Mouse (Mus musculus) MEL (cell line): ENCODE measurements around the gene Nr6a1. TPM values are rescaled to one million over a fixed set of nuclear protein-coding genes. Genes with fewer than 3 reads are reported as not detected.

ENCODE experiments used
- DNase-seq: peaks from one replicate; pipeline ENCODE4 v3.0.0; 2011; ENCODE audit warnings: low read depth, low spot score
- H3K27ac ChIP-seq: 2 replicates; pipeline ENCODE4 v1.5.1; 2012; ENCODE audit warnings: low read depth, mild to moderate bottlenecking, control low read depth, low read length, moderate library complexity; ENCODE audit not compliant: control insufficient read depth
- H3K27me3 ChIP-seq, 2 experiments: fragments of 150-350 bp in 1 of 2; sonication (generic) in 1 of 2; 2 replicates each; pipeline ENCODE4 v1.6.1; 2012; ENCODE audit warnings: low read length in 2 of 2, mild to moderate bottlenecking in 2 of 2, improper control_type of control experiment in 1 of 2, moderate library complexity in 1 of 2; ENCODE audit not compliant: insufficient read depth in 2 of 2, control insufficient read depth in 1 of 2
- H3K36me3 ChIP-seq, 2 experiments: 2 replicates each; pipeline ENCODE4 v1.6.1; 2012 to 2014; ENCODE audit warnings: low read length in 2 of 2, improper control_type of control experiment in 1 of 2, inconsistent platforms in 1 of 2, mild to moderate bottlenecking in 1 of 2; ENCODE audit not compliant: insufficient read depth in 2 of 2, control insufficient read depth in 1 of 2
- H3K4me1 ChIP-seq, 2 experiments: fragments of 150-350 bp in 1 of 2; sonication (generic) in 1 of 2; 2 replicates each; pipeline ENCODE4 v1.6.1; 2012; ENCODE audit warnings: low read length in 2 of 2, improper control_type of control experiment in 1 of 2, mild to moderate bottlenecking in 1 of 2; ENCODE audit not compliant: insufficient read depth in 2 of 2, control insufficient read depth in 1 of 2
- H3K4me3 ChIP-seq, 2 experiments: fragments of 150-350 bp in 1 of 2; sonication (generic) in 1 of 2; 2 replicates each; pipeline ENCODE4 v1.5.1; 2012; ENCODE audit warnings: low read depth in 2 of 2, low read length in 2 of 2, mild to moderate bottlenecking in 2 of 2, moderate library complexity in 2 of 2, control low read depth in 1 of 2, improper control_type of control experiment in 1 of 2; ENCODE audit not compliant: control insufficient read depth in 1 of 2, insufficient read depth in 1 of 2
- H3K79me2 ChIP-seq: 2 replicates; pipeline ENCODE4 v1.6.1; 2012; ENCODE audit warnings: mild to moderate bottlenecking, low read length, moderate library complexity; ENCODE audit not compliant: control insufficient read depth, poor library complexity, insufficient read depth
- H3K9ac ChIP-seq: 2 replicates; pipeline ENCODE4 v1.6.1; 2012; ENCODE audit warnings: low read depth, mild to moderate bottlenecking, control low read depth, low read length, moderate library complexity; ENCODE audit not compliant: control insufficient read depth, poor library complexity, severe bottlenecking
- H3K9me3 ChIP-seq: fragments of 150-350 bp; sonication (generic); replicated peaks from 2 replicates; pipeline ENCODE4 v1.6.1; 2012; ENCODE audit warnings: mild to moderate bottlenecking, low read length, improper control_type of control experiment, moderate library complexity; ENCODE audit not compliant: insufficient read depth
- BHLHE40 ChIP-seq: IDR thresholded peaks from 2 replicates; pipeline ENCODE4 v1.6.1; 2012; ENCODE audit warnings: low read depth, mild to moderate bottlenecking, inconsistent platforms, low read length, improper control_type of control experiment, borderline replicate concordance
- CHD2 ChIP-seq: IDR thresholded peaks from 2 replicates; pipeline ENCODE4 v1.6.1; 2011; ENCODE audit warnings: low read length, improper control_type of control experiment
- CTCF ChIP-seq, 3 experiments: IDR thresholded peaks in 2 of 3; conservative IDR thresholded peaks in 1 of 3; 2 replicates each; pipeline ENCODE4 v1.5.1; 2011 to 2012; ENCODE audit warnings: low read length in 3 of 3, low read depth in 2 of 3, mild to moderate bottlenecking in 2 of 3, improper control_type of control experiment in 1 of 3, inconsistent platforms in 1 of 3, mixed read lengths in 1 of 3, moderate library complexity in 1 of 3; ENCODE audit not compliant: control insufficient read depth in 1 of 3, insufficient read depth in 1 of 3, poor library complexity in 1 of 3, severe bottlenecking in 1 of 3
- E2F4 ChIP-seq: IDR thresholded peaks from 2 replicates; pipeline ENCODE4 v1.6.1; 2011; ENCODE audit warnings: low read depth, low read length, improper control_type of control experiment, borderline replicate concordance
- EP300 ChIP-seq, 2 experiments: IDR thresholded peaks; 2 replicates each; pipeline ENCODE4 v1.6.1; 2011; ENCODE audit warnings: improper control_type of control experiment in 2 of 2, low read length in 2 of 2, low read depth in 1 of 2, mild to moderate bottlenecking in 1 of 2
- ETS1 ChIP-seq: IDR thresholded peaks from 2 replicates; pipeline ENCODE4 v1.6.1; 2012; ENCODE audit warnings: low read depth, mild to moderate bottlenecking, inconsistent platforms, low read length, improper control_type of control experiment, moderate library complexity
- GATA1 ChIP-seq: IDR thresholded peaks from 2 replicates; pipeline ENCODE4 v1.6.1; 2011; ENCODE audit warnings: low read depth, low read length, improper control_type of control experiment
- HCFC1 ChIP-seq: IDR thresholded peaks from 2 replicates; pipeline ENCODE4 v1.6.1; 2012; ENCODE audit warnings: low read depth, mild to moderate bottlenecking, inconsistent platforms, low read length, improper control_type of control experiment, moderate library complexity
- KAT2A ChIP-seq: conservative IDR thresholded peaks from 2 replicates; pipeline ENCODE4 v1.6.1; 2012; ENCODE audit warnings: low read depth, low read length, improper control_type of control experiment, inconsistent platforms
- MAFK ChIP-seq: IDR thresholded peaks from 2 replicates; pipeline ENCODE4 v1.6.1; 2011; ENCODE audit warnings: low read depth, mild to moderate bottlenecking, low read length, improper control_type of control experiment, borderline replicate concordance
- MEF2A ChIP-seq: IDR thresholded peaks from 2 replicates; pipeline ENCODE4 v1.6.1; 2014; ENCODE audit warnings: low read depth, mild to moderate bottlenecking, inconsistent platforms, low read length, improper control_type of control experiment; ENCODE audit not compliant: poor library complexity, insufficient replicate concordance, severe bottlenecking; ENCODE audit errors: extremely low read depth
- MXI1 ChIP-seq: IDR thresholded peaks from 2 replicates; pipeline ENCODE4 v1.6.1; 2011; ENCODE audit warnings: mild to moderate bottlenecking, low read depth, low read length, improper control_type of control experiment
- MYC ChIP-seq: IDR thresholded peaks from 2 replicates; pipeline ENCODE4 v1.6.1; 2011; ENCODE audit warnings: low read depth, mild to moderate bottlenecking, low read length, improper control_type of control experiment, moderate library complexity
- NELFE ChIP-seq: IDR thresholded peaks from 2 replicates; pipeline ENCODE4 v1.6.1; 2011; ENCODE audit warnings: low read depth, low read length, improper control_type of control experiment
- POLR2A ChIP-seq, 2 experiments: IDR thresholded peaks; 2 replicates each; pipeline ENCODE4 v1.6.1; 2011 to 2012; ENCODE audit warnings: low read length in 2 of 2, mild to moderate bottlenecking in 2 of 2, control low read depth in 1 of 2, improper control_type of control experiment in 1 of 2, low read depth in 1 of 2, moderate library complexity in 1 of 2; ENCODE audit not compliant: control insufficient read depth in 1 of 2, insufficient read depth in 1 of 2, poor library complexity in 1 of 2
- SMC3 ChIP-seq: IDR thresholded peaks from 2 replicates; pipeline ENCODE4 v1.6.1; 2011; ENCODE audit warnings: low read depth, low read length, improper control_type of control experiment
- TAL1 ChIP-seq: IDR thresholded peaks from 2 replicates; pipeline ENCODE4 v1.6.1; 2012; ENCODE audit warnings: mild to moderate bottlenecking, inconsistent platforms, low read length, moderate library complexity, mixed read lengths
- TBP ChIP-seq: IDR thresholded peaks from 2 replicates; pipeline ENCODE4 v1.8.0; 2011; ENCODE audit warnings: low read depth, low read length, improper control_type of control experiment
- UBTF ChIP-seq: IDR thresholded peaks from 2 replicates; pipeline ENCODE4 v1.6.1; 2012; ENCODE audit warnings: low read depth, mild to moderate bottlenecking, inconsistent platforms, low read length, improper control_type of control experiment, moderate library complexity, borderline replicate concordance; ENCODE audit not compliant: insufficient read depth
- USF1 ChIP-seq: IDR thresholded peaks from 2 replicates; pipeline ENCODE4 v1.6.1; 2014; ENCODE audit warnings: low read depth, mild to moderate bottlenecking, inconsistent platforms, low read length, improper control_type of control experiment, moderate library complexity
- ZC3H11A ChIP-seq: IDR thresholded peaks from 2 replicates; pipeline ENCODE4 v1.6.1; 2012; ENCODE audit warnings: low read depth, mild to moderate bottlenecking, inconsistent platforms, low read length, improper control_type of control experiment
- ZKSCAN1 ChIP-seq: IDR thresholded peaks from 2 replicates; pipeline ENCODE4 v1.6.1; 2012; ENCODE audit warnings: low read depth, mild to moderate bottlenecking, inconsistent platforms, low read length, improper control_type of control experiment, moderate library complexity
- ZMIZ1 ChIP-seq: IDR thresholded peaks from 2 replicates; pipeline ENCODE4 v1.6.1; 2012; ENCODE audit warnings: low read depth, mild to moderate bottlenecking, inconsistent platforms, low read length, improper control_type of control experiment, moderate library complexity
- ZNF384 ChIP-seq: IDR thresholded peaks from 2 replicates; pipeline ENCODE4 v1.6.1; 2012; ENCODE audit warnings: low read depth, mild to moderate bottlenecking, inconsistent platforms, low read length, improper control_type of control experiment
- polyA plus RNA-seq, 2 experiments: library from polyadenylated mRNA; stranded (reverse) in 1 of 2; unstranded in 1 of 2; fragments of >175 nt in 1 of 2; fragments of >200 nt in 1 of 2; gene quantifications; 2 replicates each; pipeline versions ENCODE4 v1.2.1 to v1.2.4; 2012; ENCODE audit warnings: low replicate concordance in 2 of 2, low read depth in 1 of 2; ENCODE audit not compliant: insufficient read length in 2 of 2, insufficient read depth in 1 of 2, missing spikeins in 1 of 2
- total RNA-seq: library from RNA; depleted of rRNA; stranded (reverse); fragments of 300-350 nt; gene quantifications from 2 replicates; pipeline ENCODE4 v1.2.3, GENCODE M21; 2012

The Nr6a1 gene
- total and polyA plus RNA-seq, 3 experiments = 5.0 to 22.8 (median 10.2) TPM

DNA sequence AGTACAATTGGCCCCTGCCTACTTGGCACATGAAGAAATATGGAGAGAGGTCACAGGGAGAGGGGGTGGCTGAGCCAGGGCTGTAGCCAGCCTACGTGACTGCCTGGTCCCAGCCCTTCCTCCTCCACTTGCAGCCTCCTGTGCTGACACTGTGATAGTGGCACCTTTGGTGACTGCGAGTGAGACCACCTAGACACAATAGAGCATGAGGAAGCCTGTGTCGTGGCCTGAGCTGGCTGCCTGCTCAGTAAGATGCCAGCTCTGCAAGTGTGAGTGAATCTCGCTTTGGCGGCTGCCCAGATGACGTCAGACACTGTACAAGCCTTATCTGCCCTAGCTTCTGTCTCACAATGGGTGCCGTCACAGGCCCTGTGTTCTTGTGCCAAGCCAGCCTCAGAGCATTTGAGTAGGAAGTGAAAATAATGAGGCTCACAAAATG, 22.8 kb upstream of the Nr6a1 start (continued):
- TF ChIP-seq NELFE = peak; percentile 32; the same call in 1 of the 2 replicates
- TF ChIP-seq GATA1 = peak; percentile 90
- TF ChIP-seq CHD2 = no peak
- peak; percentile 57; the same call in 1 of the 2 replicates for TF ChIP-seq MXI1
- TF ChIP-seq MYC = no peak
- no peak; the same call in 1 of the 2 replicates for TF ChIP-seq BHLHE40
- no peak for TF ChIP-seq ZNF384
- TF ChIP-seq CTCF (IDR thresholded peaks at IDR 0.05 in 2 of 3, conservative IDR thresholded peaks at IDR 0.05 in 1 of 3; ENCODE audit: control insufficient read depth in 1 of 3, insufficient read depth in 1 of 3, low read depth in 2 of 3, low read length in 3 of 3, poor library complexity in 1 of 3, severe bottlenecking in 1 of 3) = no peak
- no peak for TF ChIP-seq ZMIZ1
- TF ChIP-seq KAT2A = no peak; the same call in 1 of the 2 replicates
- TF ChIP-seq TAL1 = peak; percentile 77
- TF ChIP-seq ETS1 = peak; percentile 99
- TF ChIP-seq POLR2A (IDR thresholded peaks at IDR 0.05; ENCODE audit: control insufficient read depth in 1 of 2, insufficient read depth in 1 of 2, low read depth in 1 of 2, low read length in 2 of 2, poor library complexity in 1 of 2) = peak in 1 of 2 experiments; percentile 57; a peak in 1 of 4 replicates
- peak; percentile 47; the same call in 1 of the 2 replicates for TF ChIP-seq TBP
- 0 out of 2 replicates have a peak, but pooled peaks have one; percentile 21 for TF ChIP-seq ZC3H11A
- TF ChIP-seq MEF2A = no peak
- TF ChIP-seq USF1 = no peak
- TF ChIP-seq E2F4 = no peak
- TF ChIP-seq SMC3 = no peak
- TF ChIP-seq UBTF = no peak
- TF ChIP-seq HCFC1 = peak; percentile 78
- TF ChIP-seq, all 39 proteins: peak for 16

DNA sequence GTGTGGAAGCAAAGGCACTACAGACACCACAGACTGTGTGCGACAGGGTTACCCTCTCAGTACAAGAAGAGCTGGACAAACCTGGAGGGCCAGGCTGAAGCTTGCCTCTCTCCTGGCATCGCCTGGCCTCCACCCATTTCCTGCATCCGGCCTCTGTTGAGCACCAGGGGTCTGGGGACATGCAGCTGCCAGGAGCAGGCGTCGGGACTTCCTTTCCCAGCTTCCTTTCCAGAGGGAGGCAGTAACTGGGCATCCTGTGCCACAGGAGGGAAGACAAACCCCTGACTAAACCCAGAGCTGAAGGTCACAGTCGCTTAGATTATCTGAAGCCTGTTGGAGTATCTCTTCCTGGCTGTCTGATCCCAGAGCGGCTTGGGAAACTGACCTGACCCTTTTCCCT, 20.1 kb upstream of the Nr6a1 start:
- no peaks in the 10 kb centered on the region for H3K79me2 ChIP-seq
- no peak overlapping the region for H3K27ac ChIP-seq
- no peaks in the 10 kb centered on the region for H3K27me3 ChIP-seq
- no peak overlapping the region for H3K4me3 ChIP-seq
- no peaks in the 10 kb centered on the region for H3K9me3 ChIP-seq
- no peak for TF ChIP-seq MEF2A
- TF ChIP-seq ZKSCAN1 = no peak
- no peak for TF ChIP-seq MAFK
- no peak for TF ChIP-seq TAL1
- no peak for TF ChIP-seq UBTF
- TF ChIP-seq EP300 (IDR thresholded peaks at IDR 0.05; ENCODE audit: low read depth in 1 of 2, low read length in 2 of 2) = no peak
- peaks cover 3 to 33% of the 10 kb centered on the region in 2 experiments for H3K4me1 ChIP-seq
- peaks cover 0 to 20% of the 10 kb centered on the region in 2 experiments; a peak in 2 of 4 replicates for H3K36me3 ChIP-seq
- no peak overlapping the region for H3K9ac ChIP-seq
- no peak for DNase-seq
